Mouse (Mus musculus): ENCODE results near the gene Tmprss6.

Gene Tmprss6

GRCm38 (mm10) chr15:78483311-78483710, 14.9 kb upstream of the Tmprss6 start:
- in situ Hi-C loops (cut with MboI, MseI) = no loop called here

GRCm38 (mm10) chr15:78482518-78482917, 14.1 kb upstream of the Tmprss6 start:
- in situ Hi-C loops (cut with MboI, MseI) = no loop called here

GRCm38 (mm10) chr15:78481448-78482000, 13.1 kb upstream of the Tmprss6 start:
- in situ Hi-C loops (cut with MboI, MseI) = no loop called here

- in situ Hi-C loops (cut with MboI, MseI) = no loop called here
These were observed 12.6 kb upstream of the Tmprss6 start for GRCm38 (mm10) chr15:78480991-78481390.

GRCm38 (mm10) chr15:78480111-78480510, 11.7 kb upstream of the Tmprss6 start:
- in situ Hi-C loops (cut with MboI, MseI) = no loop called here

GRCm38 (mm10) chr15:78479470-78479869, 11.0 kb upstream of the Tmprss6 start:
- in situ Hi-C loops (cut with MboI, MseI) = no loop called here

GRCm38 (mm10) chr15:78478073-78478472, 9.6 kb upstream of the Tmprss6 start:
- in situ Hi-C loops (cut with MboI, MseI) = no loop called here

GRCm38 (mm10) chr15:78476878-78477277, 8.4 kb upstream of the Tmprss6 start:
- in situ Hi-C loops (cut with MboI, MseI) = no loop called here

- in situ Hi-C loops (cut with MboI, MseI) = no loop called here
These were observed 7.2 kb upstream of the Tmprss6 start for GRCm38 (mm10) chr15:78475604-78476031.

- in situ Hi-C loops (cut with MboI, MseI) = no loop called here
These were observed 5.0 kb upstream of the Tmprss6 start for GRCm38 (mm10) chr15:78473442-78473841.

- in situ Hi-C loops (cut with MboI, MseI) = no loop called here
These were observed 3.5 kb upstream of the Tmprss6 start for GRCm38 (mm10) chr15:78471902-78472301.

- in situ Hi-C loops (cut with MboI, MseI) = no loop called here
These were observed 2.3 kb upstream of the Tmprss6 start for GRCm38 (mm10) chr15:78470495-78471276.

GRCm38 (mm10) chr15:78467570-78467969, 864 bp downstream of the Tmprss6 start:
- in situ Hi-C loops (cut with MboI, MseI) = no loop called here

GRCm38 (mm10) chr15:78466809-78467208, 1.6 kb downstream of the Tmprss6 start:
- in situ Hi-C loops (cut with MboI, MseI) = no loop called here

- in situ Hi-C loops (cut with MboI, MseI) = no loop called here
These were observed 5.5 kb downstream of the Tmprss6 start for GRCm38 (mm10) chr15:78462981-78463380.

GRCm38 (mm10) chr15:78457193-78457592, 11.2 kb downstream of the Tmprss6 start:
- in situ Hi-C loops (cut with MboI, MseI) = no loop called here

GRCm38 (mm10) chr15:78456051-78456450, 12.4 kb downstream of the Tmprss6 start:
- in situ Hi-C loops (cut with MboI, MseI) = no loop called here

GRCm38 (mm10) chr15:78455168-78455567, 13.3 kb downstream of the Tmprss6 start:
- in situ Hi-C loops (cut with MboI, MseI) = no loop called here

- in situ Hi-C loops (cut with MboI, MseI) = loop anchor here (5.0 kb wide), 1 partner anchor 39 kb away; no protein-coding TSS in a partner anchor
These were observed 15.5 kb downstream of the Tmprss6 start for GRCm38 (mm10) chr15:78452929-78453328.

- in situ Hi-C loops (cut with MboI, MseI) = loop anchor here (5.0 kb wide), 1 partner anchor 41 kb away; no protein-coding TSS in a partner anchor
These were observed 17.2 kb downstream of the Tmprss6 start for GRCm38 (mm10) chr15:78451201-78451600.

- in situ Hi-C loops (cut with MboI, MseI) = loop anchor here (5.0 kb wide), 1 partner anchor 42 kb away; no protein-coding TSS in a partner anchor
These were observed 18.0 kb downstream of the Tmprss6 start for GRCm38 (mm10) chr15:78450419-78450768.

- in situ Hi-C loops (cut with MboI, MseI) = loop anchor here (5.0 to 10.0 kb wide), 3 partner anchors 42 to 295 kb away; no protein-coding TSS in a partner anchor
These were observed 18.6 kb downstream of the Tmprss6 start for GRCm38 (mm10) chr15:78449694-78450418.
